Mouse (Mus musculus): Measurements from ENCODE around the gene Gfra4.
A peak's percentile ranks its signal among the peaks of the same experiment; 100 is the strongest.

Gene Gfra4

GRCm38 (mm10) chr2:131042988-131043387 lies at the start of gene Gfra4:
Gene Gfra4 (minus strand): TSS chr2:131043088.
- no peak for DNase-seq (ENCODE audit: low spot score)

DNA sequence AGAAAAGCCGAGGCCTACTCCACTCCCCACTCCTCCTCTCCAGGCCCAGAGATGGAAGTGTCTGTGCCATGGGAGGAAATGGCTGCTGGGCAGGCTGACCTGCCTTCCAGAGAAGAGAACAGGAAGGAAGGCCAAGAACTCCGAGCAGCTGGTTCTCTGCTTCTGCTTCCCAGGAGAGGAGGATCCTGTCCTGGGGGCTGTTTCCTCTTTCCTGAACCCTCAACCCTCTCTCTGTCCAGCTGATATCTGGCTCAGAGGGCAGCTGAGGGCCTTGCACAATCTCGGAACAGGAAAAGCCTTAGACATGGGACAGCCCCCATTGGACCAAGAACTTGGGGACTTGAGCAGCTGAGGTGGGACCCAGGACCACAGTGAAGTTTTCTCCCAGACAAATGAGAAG lies 48.0 kb upstream of the Gfra4 start:
- no peak for DNase-seq (ENCODE audit: low spot score)

DNA sequence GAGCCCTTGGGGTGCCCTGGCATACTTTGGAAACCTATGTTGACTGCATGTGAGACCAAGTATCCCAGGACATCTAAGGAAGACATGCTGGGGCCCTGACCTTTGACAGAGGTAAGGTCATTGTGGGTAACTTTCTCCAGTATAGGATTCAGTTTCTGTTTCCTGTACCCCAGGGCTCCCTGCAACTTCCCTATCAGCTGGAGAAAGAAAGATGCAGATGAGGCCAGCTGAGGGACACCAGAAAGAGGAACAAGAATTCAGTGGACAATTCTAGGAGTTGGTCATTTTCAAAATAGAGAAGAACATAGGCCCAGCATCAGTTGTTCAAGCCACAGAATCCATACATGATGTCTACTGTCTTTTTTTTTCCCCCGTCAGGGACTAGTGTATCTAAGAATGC lies 46.7 kb upstream of the Gfra4 start:
- DNase-seq (ENCODE audit: low spot score) = no peak

- DNase-seq (ENCODE audit: low spot score) = no peak
Measured at GRCm38 (mm10) chr2:131088581-131088980, 45.7 kb upstream of the Gfra4 start.

DNA sequence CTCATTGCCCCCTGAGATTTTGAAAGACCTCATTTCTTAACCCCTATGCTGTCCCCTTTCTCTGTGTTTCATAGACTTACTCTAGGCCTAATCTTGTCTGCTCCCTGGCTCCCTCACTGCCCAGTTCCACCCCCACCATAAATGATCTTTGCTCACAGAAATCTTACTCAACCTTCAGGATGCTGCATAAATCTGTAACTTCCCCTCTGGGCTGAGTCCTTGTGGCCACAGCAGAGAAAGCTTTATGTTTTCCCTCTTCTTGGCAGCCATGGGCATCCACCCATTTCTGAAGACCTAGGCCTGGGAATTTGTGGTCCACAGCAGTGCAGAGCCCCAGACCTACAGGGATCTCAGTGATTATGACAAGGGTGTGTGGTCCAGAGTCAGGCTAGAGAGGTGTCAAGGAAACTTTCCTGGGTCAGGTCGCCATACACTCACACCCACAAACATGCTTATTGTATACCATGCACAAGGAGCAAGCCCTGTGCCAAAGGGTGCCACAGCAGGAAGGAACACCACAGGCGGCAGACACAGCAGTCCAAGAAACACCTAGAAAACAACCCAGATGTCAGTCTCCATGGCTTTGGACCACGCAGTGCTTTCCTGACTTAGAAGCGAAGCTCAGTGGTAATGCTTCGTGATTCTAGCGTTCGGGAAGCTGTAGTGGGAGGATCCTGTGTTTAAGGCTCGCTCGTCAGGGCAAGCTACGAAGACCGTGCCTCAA lies 43.9 kb upstream of the Gfra4 start, which contains the start of gene Siglec1:
Gene Siglec1, minus strand, starts transcription at position 99 of the 724 bp plus-strand sequence.
- no peak for DNase-seq (ENCODE audit: low spot score)

- DNase-seq (ENCODE audit: low spot score) = no peak
Measured at GRCm38 (mm10) chr2:131084206-131084605, 41.3 kb upstream of the Gfra4 start.

GRCm38 (mm10) chr2:131080507-131080906 lies 37.6 kb upstream of the Gfra4 start:
- DNase-seq (ENCODE audit: low spot score) = no peak

DNA sequence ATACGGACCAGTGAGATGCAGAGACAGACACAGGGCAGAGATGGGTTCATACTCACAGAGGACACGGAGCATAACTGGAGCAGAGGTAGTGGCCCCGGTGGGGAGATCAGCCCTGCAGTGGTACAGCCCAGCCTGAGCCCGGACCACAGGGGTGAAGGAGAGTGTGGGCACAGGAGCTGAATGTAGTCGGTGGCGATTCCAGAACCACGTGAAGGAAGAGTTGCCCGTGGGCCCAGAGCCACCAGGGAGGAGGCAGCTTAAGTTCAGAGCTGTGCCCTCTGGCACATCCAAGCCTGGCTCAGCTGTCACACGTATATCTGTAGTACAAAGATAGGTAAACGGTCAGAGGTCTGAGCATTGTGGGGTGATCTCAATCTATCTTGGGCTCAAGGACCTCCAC lies 29.6 kb upstream of the Gfra4 start:
- no peak for DNase-seq (ENCODE audit: low spot score)

DNA sequence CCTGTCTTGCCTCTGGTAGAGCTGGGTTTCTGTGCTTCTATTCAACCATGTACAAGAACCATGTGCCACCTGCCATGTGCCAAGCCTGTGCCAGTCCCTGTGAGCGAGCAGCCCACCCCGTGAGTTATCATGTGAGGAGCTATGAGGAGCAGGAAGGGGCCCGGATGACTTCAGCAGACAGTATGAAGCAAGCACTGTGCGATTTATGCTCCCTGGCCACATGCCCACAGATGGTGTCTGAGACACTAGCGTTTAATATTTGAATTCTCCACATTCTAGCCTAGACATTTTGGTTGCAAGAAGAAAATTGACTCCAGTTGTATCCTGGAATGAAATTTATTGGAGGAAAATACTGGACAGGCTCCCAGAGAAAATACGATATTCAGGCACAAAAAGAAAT lies 24.6 kb upstream of the Gfra4 start:
- peak; percentile 58 for DNase-seq (ENCODE audit: low spot score)

- no peak for DNase-seq (ENCODE audit: low spot score)
Measured at GRCm38 (mm10) chr2:131066342-131066741, 23.5 kb upstream of the Gfra4 start.

DNA sequence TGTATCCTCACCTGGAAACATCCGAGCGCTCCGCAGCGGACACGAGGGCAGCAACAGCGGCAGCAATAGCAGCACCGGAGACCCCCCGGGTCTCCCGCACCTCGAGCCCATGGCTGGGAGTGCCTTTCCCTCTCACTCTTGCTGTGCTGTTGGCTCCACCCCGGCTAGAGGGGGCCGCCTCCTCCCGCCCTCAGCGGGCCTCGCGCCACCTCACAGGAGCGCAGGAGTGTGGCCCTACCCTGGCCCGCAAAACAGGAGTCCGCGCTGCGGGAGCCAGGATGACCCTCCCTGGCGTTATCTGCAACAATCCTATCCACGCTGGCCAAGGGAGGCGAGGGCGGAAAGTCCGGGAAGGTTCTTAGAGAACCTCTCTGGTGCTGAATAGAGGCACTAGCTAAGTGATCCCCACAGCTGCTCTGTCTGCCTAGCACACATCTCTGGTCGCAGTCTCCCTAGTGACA lies 20.5 kb upstream of the Gfra4 start, which contains the start of gene Adam33:
Gene Adam33, minus strand, starts transcription at position 411 of the 461 bp plus-strand sequence.
- peak; percentile 45 for DNase-seq (ENCODE audit: low spot score)

GRCm38 (mm10) chr2:131061607-131062006 lies 18.7 kb upstream of the Gfra4 start:
- DNase-seq (ENCODE audit: low spot score) = no peak

- no peak for DNase-seq (ENCODE audit: low spot score)
Measured at GRCm38 (mm10) chr2:131060784-131061183, 17.9 kb upstream of the Gfra4 start.

- DNase-seq (ENCODE audit: low spot score) = no peak
Measured at GRCm38 (mm10) chr2:131059781-131060540, 17.1 kb upstream of the Gfra4 start.

GRCm38 (mm10) chr2:131059377-131059776 lies 16.5 kb upstream of the Gfra4 start:
- DNase-seq (ENCODE audit: low spot score) = peak; percentile 59

GRCm38 (mm10) chr2:131058672-131059071 lies 15.8 kb upstream of the Gfra4 start:
- no peak for DNase-seq (ENCODE audit: low spot score)

DNA sequence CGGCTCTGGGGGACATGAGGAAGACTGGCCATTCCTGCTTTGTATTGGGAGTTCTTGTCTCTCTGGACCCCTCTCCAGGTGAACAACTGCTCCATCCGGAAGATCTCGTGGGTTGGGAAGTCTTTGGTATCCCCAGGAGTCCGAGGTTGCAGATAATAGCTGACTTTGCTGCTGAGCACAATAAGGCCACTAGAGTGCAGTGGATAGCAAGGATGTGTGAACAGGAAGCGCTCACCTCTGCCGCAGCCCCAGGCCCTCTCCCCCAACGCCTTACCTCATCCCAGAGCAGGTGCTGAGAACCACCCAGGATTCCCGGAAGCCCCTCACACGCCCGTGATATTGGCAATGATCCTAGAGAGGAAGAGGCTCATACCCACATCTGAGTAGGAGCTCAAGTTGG lies 13.3 kb upstream of the Gfra4 start:
- no peak for DNase-seq (ENCODE audit: low spot score)

DNA sequence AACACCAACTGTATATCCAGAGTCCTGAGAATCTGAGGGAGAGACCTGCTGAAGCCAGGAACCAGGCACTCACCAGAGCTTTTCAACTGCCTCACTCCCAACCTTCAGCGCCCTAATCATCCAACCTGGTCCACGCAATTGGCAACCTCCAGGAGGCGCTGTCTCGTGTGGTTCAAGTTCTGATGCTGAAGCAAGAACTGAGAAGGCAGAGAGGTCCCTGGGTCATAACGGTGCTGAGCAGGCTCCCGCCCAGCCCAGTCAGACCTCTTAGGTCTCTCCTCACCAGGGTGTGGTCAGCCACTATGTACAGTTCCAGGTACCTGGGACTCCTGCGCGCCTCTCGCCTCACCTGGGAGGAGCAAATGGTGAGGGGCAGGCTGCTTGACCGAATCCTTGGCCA lies 12.7 kb upstream of the Gfra4 start:
- peak; percentile 56 for DNase-seq (ENCODE audit: low spot score)

DNA sequence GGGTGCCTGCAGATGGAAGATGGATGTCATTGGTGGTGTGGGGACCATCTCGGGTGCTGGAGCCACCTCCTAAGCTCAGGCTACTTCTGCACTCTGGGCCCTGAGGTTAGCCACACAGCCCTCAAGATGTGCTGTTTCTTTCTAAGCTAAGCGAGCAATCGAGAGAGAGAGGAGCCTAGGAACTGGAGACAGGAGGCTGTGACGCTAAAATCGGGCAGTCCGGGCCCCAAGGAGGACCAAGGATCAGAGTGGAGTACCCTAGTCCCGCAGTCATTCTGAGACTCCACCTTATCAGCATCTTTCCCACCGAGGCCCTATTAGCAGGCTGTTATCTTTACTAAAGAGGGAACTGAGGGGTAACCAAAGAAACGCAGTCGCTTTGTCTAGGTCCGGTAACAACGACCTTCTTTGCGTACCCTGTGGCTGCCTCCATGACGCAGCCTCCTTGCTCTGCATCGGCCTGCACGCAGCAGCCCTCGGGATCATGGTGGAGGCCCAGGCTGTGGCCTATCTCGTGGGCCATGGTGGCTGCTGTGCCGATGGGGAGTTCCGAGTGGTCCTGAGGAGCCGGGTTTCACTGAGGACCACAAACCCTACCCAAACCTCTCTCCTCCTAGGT lies 11.9 kb upstream of the Gfra4 start:
- DNase-seq (ENCODE audit: low spot score) = no peak

DNA sequence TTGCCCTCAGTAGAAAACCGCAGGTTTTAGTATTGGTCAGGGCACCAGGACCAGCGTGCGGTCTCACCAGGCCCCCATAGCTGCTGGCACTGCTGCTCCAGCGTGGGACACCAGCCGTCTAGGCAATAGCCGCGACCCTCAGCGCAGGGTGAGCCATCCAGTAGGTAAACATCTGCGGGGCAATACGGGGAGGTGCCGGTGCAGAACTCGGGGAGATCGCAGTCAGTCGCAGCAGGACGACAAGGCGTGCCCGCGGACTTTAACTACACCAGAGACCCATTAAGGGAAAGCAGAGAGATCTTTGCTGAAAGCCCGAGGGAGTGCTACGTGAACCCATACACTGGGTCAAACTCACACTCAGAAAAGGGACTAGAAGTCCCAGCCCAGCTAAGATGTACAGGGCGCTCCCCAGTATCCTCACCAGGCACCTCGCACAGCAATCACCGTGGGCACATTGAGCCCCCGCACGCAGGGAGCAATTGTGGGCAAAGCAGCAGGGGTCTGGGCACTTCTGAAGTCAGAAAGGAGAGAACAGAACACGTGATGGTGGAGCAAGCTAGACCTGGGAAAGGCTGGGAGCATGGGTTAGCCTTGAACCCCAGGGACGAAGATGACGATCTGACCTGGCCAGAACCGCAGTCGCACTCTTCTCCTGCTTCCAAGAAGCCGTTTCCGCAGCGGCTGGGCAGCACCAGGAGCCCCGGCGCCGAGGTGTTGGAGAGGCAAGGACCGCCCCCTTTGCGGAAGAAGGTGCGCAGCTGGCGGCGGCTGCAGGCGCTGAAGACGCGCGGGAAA lies 11.2 kb upstream of the Gfra4 start:
- DNase-seq (ENCODE audit: low spot score) = no peak

GRCm38 (mm10) chr2:131052862-131053418 lies 10.1 kb upstream of the Gfra4 start:
- no peak for DNase-seq (ENCODE audit: low spot score)

DNA sequence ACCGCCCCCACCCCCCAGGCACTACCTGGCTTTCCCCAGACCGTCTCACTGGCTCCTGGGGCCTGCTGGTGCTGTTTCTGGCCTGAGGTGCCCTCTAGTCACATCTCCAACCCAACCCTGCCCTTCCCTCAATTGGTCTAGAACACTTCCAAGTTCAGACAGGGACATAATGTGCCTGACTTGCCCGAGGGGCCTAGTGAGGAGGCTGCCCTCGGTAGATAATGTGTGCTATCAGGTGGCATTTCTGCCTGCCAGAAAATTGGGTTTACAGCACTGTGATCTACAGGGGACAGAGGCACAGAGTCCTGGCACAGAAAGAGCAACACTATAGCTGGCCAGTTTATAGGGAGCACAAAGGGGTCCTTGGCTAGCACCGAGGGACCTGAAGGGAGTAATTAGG lies 9.2 kb upstream of the Gfra4 start:
- DNase-seq (ENCODE audit: low spot score) = no peak
